Mouse (Mus musculus): ENCODE measurements around the gene Maml3.

Gene Maml3

DNA sequence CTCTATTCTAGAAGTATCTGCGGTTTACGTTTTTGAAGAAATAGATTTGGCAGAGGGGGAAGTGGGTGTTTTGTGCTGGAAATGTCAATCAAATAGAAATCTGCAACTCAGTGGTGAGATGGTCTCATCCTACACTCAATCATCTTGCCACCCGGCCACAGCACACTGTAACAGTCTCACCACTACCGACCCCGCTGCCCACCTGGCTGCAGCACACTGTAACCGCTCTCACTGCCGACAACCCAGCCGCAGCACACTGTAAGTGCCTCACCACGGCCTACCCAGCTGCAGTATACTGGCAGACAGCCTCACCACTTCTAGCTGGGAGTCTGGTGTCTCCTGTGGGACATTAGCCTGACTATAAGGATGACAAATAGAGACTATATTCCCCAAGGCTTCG is 322.7 kb downstream of the Maml3 start:
- in situ Hi-C loops (cut with MboI), result no loop called here

DNA sequence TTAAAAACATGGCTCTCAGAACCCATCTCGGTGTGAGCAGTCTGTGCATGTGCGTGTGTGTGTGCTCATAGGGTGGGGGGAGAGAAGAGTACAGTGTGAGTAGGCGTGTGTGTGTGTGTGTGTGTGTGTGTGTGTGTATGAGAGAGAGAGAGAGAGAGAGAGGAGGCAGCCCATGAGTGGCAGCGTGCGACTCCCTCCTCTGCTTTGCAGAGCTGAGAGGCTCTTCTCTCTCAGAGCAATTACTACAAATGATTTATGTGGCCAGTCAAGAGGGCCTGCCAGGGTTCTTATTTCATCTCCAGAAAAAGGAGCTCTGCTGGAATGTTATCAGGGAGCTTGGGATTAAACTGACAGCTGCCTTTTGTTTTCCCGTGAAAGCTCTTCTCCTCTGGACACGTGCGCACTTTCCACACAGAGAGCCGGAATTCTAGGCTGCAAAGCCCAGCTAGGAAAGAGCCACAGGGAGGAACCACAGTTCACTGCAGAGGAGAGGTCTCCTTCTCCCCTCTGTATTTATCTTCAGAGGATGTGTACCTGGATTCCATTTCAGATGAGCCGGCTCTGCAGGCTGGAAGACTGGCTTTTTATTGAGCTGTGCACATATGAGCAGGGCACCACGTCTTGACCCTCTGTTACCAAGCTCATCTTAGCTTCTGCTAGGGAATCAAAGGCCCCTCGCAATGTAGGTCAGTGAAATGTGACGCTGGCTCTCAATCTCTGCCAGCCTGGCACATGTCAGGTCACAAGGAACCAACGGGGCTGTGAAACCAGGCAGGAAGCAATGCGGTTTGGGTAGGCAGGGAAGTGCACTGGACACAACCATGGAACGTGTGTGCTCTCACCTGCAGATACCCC is 325.9 kb downstream of the Maml3 start:
- in situ Hi-C loops (cut with MboI), result no loop called here

DNA sequence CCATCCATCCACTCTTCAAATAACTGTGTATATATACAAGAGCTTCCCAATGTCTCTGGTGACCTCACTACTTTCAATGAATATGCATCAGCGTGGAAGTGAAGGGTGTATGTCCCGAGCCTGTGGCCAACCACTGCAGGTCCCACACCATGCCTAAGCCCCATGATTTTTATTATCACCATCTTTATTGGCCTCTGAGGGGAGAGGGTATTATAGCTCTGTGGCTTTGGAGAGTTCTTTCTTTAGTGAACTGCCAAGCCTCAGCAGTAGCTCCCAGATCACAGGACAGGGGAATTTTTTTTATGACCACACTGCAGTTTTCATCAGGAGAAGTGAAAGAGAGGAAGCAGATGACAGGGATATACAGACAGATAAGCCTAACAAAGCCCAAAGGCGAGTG is 326.7 kb downstream of the Maml3 start:
- in situ Hi-C loops (cut with MboI), result no loop called here

DNA sequence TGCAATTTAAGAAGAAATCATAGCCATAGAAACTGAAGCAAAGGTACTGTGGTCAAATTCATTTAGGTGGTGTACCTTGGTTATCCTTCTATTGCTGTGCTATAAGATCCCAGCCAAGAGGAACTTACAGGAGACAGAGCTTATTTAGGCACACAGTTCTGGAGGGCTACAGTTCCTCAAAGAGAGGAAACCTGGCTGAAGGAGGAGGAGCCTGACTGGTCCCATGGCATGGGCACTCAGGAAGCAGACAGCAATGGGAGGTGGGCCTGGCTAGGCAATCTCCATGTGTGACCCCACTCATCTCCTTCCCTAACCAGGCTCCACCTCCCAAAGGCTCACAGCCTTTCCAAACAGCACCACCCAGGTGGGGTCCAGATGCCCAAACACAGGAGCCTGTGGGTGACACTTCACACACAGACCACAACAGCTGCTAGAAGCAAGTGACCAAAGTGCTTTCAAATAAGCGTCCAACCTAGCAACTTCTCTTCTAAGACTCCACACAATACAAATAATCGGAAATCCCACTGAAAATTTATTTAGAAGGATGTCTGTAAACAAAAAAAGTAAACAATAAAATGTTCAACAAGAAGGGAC is 328.8 kb downstream of the Maml3 start:
- in situ Hi-C loops (cut with MboI), result no loop called here

DNA sequence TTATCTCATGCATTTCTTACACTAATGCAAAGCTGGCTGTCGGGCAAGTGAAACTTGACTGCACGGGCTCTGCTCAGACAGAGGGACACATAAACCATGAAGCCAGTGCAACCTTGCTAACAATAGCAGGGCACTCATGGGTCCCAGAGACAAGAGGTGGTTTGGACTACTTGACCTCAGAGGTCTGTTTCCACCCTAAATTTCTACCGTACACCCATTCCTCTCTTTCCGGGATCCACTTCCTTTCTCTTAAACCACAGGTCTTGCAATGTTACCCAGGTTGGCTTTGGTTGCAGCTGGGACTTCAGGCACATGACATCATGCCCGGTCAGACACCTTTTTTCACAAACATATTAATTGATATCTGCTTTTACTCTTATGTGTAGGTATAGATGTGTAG is 331.3 kb downstream of the Maml3 start:
- in situ Hi-C loops (cut with MboI), result no loop called here

DNA sequence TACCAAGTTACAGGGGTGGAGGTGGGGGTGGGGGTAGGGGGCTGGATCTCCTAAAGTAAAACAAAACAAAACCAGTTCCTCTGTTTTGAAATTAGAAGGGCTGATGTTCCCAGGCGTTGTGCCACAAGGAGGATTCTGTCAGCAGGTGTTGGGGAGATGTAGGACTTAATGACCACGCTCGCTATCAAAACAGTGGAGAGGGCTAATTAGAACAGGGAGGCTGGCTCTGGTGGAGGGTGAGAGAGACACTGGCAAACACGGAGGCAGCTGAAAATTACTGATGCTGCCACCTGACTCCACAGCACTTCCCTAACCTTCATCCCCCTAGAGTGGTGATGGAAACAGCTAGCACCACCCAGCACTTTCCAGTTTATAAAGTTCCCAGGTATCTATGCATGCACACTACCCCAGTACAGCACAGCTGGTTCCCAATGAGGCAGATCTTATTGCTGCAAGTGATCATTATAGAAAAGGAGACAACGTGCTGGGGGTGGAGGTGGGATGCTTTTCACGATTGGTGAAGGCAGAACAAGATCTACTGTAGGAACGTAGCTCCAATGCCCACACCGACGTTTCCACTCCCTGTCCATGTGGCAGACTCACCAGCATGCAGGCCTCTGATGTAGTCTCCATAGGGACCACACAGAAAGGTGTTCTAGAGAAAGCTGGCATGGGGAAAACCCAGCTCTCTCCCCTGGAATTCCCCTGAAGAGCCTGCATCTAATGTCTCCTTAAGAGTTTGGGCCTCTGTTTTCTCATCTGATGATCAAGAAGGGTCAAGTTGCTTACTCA is 332.8 kb downstream of the Maml3 start:
- in situ Hi-C loops (cut with MboI), result no loop called here

DNA sequence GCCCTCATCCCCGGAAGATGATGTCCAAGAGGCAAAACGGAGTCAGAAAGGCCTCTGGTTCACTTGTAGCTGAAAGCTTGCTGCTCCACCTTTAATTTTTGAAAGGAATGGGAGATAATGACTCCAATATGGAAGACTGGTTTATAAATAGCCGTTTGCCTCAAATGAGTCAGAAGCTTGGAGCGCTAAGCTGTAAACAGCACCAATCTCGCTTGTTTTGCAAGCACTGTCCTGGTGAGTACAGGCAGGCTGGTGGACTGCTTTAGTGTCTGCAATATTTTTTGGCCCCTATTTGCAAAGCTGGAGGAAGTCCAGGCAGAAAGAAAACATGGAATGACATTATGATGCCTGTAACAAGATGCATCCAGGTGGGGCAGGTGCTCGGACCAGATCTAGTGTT is 335.7 kb downstream of the Maml3 start:
- in situ Hi-C loops (cut with MboI), result no loop called here

DNA sequence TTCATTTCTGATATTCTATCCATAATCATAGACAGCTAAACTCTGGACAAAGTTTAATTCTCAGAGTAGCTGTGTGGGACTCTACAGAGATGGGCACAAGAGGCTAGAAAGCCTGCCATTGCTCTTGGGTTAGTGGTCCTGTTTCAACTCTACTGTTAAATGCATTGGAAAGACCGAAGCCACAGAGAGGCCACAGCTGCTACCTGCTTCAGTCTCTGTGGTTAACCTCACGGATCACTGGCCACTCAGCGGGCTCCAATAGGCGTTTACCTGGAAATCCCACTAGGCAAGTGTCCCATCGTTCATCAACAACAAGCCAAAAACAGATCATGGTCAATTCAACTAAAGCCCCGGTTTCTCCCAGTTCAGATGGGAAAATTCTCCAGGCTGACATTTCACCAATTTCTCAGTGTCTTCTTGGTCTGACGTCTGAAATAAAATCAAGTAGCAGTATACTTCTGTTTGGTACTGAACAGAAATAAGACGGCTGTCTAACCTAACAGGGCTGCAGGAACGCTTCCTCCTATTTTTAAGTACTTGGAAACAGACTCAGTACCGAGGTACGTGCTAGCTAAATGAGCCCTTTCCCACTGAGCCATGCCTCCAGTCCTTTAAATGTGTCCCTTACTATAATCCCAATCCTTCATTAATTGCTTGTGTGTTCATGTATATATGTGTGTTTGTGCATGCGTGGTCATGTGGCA is 339.5 kb downstream of the Maml3 start:
- in situ Hi-C loops (cut with MboI), result no loop called here

DNA sequence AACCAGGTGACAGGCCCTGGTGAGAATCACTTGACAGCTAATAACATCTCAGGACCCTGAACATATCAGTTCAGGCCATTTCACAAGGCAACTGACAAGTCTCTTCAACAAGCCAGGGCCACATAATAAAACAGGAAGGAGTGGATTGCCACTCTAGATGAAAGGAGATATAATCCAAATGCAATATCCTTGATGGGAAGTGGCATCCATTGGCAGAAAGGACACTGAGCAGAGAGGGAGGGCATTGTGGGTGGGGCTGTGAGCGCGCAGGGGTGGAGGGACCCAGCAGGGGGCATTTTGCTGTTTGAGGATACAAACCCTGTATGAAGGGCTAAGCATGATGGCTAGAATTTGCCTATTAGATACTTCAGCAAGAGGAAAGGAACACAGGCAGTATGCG is 340.7 kb downstream of the Maml3 start:
- in situ Hi-C loops (cut with MboI), result no loop called here

DNA sequence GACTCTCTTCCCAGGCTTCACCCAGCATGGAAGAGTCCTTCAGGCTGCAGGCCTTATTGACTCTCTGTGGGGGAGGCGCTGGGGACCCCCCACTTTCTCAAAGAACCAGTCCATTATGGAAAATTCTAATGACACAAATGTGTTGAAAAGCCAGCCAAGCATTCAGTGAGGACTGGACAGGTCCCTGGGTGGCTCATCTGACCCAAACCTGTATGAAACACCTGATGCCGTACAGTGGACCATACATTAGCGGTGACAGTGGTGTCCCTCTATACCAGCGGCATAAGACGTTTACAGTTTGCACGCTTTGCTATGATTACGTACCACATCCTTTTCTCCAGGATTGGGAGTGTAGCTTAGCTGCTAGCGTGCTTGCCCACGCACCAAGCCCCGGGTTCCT is 342.0 kb downstream of the Maml3 start:
- in situ Hi-C loops (cut with MboI), result no loop called here

DNA sequence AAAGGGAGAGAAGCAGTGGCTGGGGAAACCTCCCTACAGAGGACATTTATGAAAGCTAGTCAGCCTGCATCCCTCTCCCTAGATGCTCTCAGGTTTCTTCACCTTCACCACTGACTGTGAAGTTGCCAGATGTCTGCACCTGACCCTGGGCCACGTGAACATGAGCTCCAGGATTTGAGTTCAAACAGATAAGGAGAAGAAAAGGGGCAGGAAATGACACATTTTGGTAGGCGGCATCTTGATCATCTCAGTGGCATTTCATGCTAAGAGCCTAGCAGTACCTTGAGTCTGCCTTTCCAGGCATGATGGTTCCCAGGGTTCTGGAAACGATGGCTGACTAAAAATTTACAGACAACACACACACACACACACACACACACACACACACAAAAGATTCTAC is 345.3 kb downstream of the Maml3 start:
- in situ Hi-C loops (cut with MboI), result no loop called here

DNA sequence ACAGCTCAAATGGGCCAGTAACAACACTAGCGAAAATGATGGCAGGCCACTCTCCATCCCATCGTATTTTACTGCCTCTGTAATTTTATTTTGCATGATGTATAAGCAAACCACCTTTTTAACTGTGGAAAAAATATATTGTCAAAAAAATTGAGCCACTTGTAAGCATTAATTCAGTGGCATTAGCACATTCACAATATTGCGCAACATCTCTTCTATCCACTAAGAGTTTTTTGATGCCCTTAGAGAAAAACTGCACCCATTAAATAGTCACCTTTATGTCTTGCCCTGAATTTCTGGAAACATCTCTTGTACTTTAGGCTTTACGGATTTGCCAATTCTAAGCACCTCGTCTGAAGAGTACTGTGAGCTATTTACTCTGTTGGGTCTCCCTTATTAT is 347.8 kb downstream of the Maml3 start:
- in situ Hi-C loops (cut with MboI), result no loop called here

DNA sequence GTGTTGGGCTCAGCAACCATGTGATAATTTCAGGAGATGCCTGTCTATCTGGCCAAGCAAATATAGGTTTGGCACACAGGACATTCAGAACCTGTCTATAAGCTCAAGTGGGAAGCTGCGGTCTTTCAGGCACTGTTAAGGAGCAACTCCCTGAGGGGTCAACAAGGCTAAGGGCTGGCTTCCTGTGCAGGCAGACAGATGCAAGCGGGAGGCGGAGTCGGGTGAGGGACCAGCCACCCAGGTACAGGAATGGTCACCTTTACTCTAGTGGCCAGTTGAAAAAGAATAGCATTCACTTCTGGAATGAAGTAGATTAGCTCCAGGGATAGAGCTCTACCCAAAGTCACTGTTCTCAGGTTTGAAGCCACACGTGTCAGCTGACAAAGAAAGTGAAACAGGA is 348.6 kb downstream of the Maml3 start:
- in situ Hi-C loops (cut with MboI), result no loop called here

DNA sequence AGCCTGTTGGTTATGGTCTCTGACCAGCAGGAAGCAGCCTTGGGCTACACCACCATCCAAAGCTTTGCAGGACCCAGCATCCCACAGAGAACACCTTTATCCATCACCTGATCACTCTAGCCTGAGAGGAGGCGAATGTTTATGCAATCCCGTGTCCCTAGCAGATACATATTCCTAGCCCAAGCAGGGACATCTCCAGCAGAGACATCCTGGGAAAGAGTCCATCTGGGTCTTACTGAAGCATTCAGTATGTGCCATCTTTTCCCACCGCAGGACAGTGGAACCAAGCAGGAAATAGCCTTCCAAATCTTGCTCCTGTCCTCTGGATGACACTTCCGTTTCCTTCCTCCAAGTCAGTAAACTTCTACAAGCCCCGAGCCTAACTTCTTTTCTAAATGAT is 351.6 kb downstream of the Maml3 start:
- in situ Hi-C loops (cut with MboI), result no loop called here

DNA sequence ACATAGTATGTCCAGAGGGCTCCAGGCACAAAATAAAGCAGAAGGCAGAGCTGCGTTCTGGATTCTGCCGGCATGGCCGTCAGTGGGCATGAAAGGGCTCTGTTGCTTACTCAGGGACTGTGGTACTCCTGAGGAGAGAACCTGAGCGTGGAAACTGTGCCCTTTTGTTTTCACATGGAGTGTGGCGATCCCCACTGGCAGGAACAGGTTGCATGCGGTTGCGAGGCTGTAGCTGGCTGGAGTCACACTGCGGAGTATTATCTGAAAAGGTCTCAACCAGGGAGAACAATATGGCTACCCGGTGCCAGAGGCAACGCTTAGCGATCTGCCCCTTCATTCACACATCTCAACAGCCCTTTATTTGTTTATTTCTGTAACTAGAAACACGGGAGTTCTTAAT is 353.4 kb downstream of the Maml3 start:
- in situ Hi-C loops (cut with MboI), result no loop called here

DNA sequence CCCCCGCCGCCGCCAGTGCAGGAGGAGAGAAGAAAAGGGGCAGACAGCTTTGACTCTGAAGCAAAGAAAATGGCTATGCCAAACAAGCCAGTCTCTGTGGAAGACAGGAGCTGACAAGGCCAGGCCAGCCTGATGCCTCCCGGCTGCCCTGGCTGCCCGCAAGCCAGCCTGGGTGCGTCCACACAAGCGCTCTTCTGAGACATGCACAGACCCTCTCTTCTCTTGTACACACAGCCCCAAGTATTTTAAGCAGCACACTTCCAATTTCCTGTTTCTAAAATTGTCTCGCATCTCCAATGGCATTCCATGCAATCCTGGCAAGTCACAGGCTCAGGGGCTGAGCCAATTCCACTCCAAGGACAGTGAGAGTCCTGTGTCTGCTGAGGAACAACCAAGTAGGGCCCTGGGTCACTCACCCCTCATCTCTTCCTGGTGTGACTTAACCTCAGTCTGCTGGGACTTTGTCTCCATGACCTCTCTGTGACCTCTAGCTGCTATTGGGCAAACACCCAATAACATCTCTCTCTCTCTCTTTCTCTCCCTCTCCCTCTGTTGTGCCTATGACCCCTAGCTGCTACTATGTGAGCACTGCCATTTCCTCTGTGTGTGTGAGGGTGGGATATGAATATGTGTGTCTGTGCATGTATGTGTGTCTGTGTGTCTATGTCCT is 354.9 kb downstream of the Maml3 start:
- in situ Hi-C loops (cut with MboI), result no loop called here

DNA sequence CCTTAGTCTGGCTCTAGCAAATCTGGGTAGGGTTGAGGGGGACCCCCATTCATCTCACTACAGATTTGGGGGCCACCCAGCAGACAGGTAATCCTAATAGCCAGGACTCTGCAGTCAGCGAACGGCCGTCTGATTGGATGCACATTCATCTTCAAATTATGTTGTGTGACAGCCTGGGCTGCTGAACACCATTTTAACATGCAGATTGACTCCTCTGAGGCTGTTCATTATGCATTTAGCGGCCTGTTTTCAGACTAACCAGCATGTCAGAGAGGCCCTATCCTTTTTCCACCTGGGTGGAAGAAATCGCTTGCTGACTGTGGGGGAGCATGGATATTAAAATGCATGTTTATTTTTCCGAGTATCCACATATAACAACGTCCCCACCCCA is 355.5 kb downstream of the Maml3 start:
- in situ Hi-C loops (cut with MboI), result no loop called here

DNA sequence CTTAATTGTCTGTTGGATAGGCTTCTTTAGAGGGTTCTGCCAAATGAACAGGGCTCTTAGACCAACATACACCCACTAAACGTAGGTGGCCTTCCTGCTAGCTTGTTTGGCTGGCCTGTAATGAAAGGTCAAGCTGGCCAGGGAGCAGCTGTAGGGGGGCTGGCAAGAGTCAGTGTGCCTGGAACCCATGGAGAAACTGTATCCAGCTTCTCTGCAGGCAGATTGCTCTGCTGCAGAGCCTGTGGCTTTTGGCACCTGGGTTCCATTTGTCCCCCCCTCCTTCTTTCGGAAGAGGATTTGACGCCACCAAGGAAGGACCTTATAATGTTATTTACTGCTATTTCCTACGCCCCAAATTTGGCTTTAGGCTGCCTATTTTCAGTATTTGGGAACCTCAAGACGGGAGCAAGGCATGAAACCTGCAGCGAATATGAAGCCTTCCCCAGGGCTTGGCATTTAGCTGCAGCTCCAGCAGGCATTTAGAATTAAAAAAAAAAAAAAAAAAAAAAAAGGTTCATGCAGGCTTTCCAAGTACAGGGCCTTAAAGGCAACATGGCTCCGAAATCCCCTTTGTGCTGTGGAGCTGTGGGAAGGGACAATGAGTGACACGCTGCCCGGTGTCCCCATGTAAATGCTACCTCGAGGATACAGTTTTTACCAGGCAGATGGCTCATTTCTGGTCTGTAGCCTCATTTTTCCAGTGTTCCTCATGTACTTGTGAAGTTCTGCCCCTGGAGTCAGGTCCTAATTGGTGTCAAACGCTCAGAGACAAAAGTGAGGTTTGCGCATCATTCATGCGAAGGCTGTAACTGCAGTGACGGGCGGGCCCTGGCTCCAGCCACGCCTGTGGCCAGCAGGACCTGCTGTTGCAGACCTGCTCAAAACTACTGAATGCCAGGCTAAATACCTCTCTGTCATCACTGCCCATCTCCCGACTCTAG is 356.2 kb downstream of the Maml3 start:
- in situ Hi-C loops (cut with MboI), result no loop called here

DNA sequence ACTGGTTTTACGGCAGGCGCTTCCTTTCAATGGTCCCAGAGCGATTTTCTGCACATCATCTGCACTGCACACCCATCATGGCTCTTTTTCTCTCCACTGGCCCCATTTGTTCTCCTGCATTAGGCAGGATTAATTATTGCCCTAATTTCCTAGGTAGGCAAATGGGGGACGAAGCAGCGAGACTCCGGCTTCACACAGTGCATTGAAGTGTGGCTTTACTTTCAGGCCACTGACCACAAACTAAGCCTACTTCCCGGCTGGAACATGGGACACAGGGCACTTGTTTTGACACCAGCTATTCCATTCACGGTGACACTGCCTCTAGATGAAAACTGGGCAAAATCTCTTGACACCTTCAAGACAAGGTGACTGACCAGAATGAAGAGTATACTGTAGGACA is 358.1 kb downstream of the Maml3 start:
- in situ Hi-C loops (cut with MboI), result no loop called here

DNA sequence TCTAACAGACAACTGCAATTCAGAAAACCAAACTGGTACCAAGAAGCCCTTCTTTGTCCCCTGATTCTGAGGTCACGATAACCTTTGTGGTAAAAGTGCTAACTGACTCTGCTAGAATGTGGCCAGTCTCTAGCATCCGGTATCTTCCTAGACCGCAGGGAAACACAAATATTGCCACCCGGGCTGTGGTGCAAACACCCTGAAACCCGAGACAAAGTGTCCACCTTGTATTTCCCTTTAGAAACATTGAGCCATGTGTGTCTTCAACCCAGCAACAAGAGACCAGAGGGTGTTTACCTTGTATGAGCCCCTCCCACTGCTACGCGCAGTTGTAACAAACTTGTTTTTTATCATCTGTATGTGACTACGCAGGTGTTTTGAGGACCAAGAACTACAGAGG is 359.7 kb downstream of the Maml3 start:
- in situ Hi-C loops (cut with MboI), result no loop called here

DNA sequence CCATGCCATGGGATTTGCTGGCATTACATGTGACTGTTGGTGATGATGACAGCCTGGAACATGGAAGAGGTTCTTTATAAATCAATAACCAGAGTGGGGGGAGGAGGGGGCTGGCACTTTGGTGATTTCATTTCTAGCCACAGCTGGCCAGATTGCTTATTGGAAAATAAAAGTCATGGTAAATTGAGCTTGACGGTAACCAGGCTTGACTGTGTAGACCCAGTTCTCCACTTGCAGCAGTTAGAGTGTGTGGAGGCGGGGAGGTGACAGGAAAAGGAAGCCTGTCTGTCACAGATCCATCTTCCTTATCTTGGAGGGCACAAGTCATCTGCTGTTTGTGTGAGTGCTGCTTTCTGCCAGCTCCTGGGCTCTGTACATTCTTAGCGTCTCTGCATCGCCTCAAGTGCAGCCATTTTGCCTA is 360.5 kb downstream of the Maml3 start:
- in situ Hi-C loops (cut with MboI), result no loop called here

Data from mature B cell (primary cell).